Mouse (Mus musculus): ENCODE data around the gene Olfr470.

DNA sequence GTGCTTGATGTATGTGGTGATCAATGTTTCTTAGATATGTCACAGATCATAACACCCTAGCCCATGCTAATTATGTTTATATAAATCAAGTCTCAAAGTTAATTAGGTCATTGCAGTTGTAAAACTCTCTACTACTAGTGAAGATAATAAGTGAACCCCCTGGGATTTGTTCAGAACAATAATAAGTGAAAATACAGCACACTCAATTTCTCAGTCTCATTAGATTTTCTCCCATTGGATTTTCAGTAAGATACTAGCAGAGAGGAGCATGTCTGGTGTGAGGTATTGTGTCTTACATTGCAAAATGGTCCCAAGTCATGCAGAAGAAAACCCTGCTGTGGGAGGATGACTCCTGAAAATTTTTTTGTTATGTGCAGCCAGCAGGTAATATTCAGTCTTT is 35.3 kb downstream of the Olfr470 start, which contains the start of gene Olfr467:
- no peak for TF ChIP-seq CTCF (IDR thresholded peaks at IDR 0.05; ENCODE audit: borderline replicate concordance, insufficient read depth, low read depth, low read length)
- no peak for TF ChIP-seq POLR2A (IDR thresholded peaks at IDR 0.05; ENCODE audit: borderline replicate concordance, insufficient read depth, low read length)

Data from cerebellum, adult 2 months (tissue).